Mouse (Mus musculus) naive thymus-derived CD4-positive, alpha-beta T cell, adult 2 months (primary cell): ENCODE measurements around the gene Npw.

Experiments used
- DNase-seq: peaks from one replicate; pipeline ENCODE4 v3.0.0-alpha.2; 2011; ENCODE audit warnings: low read depth

Gene Npw

DNA sequence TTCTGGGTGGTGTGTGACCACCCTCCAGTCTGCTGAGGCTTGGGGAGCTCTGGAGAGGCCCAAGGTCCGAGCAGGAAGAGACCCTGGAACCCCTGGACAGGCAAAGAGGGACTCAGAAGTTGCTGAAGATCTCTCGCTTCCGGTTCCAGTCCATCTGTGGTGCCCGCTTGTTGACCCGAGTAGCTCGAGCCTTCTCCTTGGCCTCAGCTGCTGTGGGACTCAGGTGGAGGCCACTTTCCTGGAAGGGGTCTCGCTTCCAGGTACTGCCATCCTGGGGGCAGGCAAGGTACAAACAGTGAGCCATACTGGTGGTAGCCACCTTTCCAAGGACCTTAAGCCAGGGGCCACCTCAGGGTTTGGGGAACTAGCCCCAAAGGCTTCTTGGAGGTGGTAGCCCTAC is 18.1 kb downstream of the Npw start:
- DNase-seq = no peak

GRCm38 (mm10) chr17:24639571-24639988 is 18.7 kb downstream of the Npw start:
- no peak for DNase-seq

DNA sequence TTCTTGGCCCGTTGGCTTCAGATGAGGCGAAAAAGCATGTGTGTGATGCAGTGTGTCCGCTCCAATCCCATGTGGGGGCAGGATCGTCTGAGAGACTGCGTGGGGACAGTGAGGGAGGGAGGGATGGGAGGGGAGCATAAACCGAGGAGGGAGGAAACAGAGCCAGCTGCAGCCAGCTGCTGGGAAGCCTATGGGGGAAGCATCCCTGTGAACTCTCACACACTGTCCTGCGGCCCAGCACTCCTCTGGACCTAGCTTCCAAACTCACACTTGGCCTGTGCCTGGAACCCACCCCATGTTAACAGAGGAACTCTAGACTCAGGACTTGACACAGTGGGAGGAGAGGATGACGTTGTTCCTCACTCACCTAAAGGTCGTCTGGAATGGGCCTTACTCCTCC is 19.4 kb downstream of the Npw start:
- no peak for DNase-seq

- DNase-seq = no peak
Observed at GRCm38 (mm10) chr17:24638214-24638613, 20.0 kb downstream of the Npw start.

DNA sequence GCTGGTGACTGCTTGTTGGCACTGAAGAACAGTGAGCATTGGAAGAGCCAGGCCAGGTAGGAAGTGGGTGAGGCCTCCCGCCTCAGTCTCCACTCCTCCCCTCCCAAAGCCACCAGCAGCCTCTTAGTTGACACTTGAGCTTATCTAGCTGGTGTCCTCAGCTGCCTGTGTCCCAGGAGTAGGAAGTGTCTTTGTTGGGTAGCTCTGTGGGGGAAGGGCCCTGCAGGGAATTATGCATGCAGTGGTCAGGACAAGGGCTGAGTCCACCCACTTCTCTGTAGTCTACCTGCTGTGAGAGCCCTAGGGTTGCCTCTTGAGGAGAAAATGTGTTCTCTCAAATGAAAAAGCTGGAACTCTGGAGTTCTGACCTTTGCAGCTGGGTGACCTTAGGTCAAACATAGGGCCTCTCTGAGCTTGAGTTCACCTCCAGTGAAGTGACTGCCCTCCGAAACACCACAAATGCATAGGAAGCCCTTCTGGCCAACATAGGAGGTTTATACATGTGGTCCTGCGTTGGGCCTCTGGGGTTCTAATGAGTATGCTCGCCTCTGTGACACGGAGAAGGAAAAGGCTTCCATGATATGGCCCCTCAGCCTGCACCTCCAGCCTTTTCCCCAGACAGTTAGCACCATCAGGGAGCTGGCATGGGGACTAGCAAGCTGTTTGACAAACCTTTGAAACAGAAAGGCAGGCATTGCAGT is 21.3 kb downstream of the Npw start:
- no peak for DNase-seq

- no peak for DNase-seq
Observed at GRCm38 (mm10) chr17:24635694-24636093, 22.6 kb downstream of the Npw start.

DNA sequence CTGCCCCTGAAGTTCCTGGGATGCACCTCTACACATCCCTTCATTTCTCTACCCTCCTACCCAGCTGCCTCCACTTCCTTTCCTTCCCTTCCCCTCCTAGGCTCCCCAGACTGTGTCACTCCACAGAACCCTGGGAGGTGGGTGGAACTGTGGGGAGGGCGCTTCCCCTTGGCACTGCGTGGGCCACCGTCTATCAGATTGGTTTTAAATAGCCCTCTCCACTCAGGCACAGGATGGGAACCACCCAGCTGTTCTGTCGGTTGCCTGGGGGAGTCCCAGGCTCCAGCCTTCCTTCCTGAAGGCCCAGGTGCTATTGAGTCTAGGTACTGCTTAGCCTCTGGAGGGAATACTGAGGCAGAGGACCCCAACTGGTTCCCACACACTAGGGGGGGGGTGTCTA is 23.2 kb downstream of the Npw start:
- DNase-seq = no peak

DNA sequence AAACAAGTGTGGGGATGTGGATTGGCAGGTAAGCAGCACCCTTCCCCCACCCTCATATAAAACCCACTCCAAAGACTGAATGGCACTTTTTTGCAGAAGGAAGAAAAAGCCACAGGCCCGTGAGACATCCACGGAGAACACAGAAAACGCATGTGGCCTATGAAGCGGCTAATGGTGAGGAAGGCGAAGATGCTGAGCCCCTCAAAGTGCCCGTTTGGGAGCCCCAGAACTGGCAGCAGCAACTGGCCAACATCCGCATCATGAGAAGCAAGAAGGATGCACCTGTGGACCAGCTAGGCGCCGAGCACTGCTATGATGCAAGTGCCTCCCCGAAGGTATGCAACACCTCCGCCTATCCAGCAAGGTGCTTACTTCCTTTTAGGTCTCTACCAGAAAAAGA is 24.4 kb downstream of the Npw start:
- DNase-seq = no peak

DNA sequence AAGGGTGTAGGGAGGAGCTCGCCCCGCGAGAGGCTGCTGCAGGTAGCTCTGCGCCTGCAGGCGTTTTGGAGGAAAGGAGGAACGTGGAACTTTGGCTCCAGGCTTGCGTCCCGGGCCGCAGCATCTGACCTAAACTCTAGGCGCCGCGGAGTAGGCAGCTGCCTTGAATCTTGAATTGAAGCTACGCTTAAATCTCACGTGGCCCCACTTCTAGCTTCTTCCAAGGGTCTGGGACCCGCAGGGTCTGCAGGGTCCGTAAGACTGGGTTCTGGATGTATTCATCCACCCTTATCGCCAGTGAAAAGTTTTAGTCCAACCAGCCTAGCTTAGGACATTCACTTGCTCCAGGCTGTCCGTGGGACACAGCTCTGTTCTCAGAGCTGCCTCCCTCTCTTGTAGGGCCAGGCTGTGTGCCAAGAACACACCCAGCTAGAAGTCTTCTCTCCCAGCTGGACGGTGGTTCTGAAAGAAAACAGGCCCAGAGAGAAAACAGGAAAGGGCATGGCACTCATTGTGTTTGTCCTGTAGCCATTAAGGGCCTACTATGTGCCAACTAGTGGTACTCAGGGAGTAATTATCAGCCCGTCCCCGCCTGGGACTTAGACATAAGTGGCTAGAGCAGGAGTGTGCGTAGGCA is 25.3 kb downstream of the Npw start:
- no peak for DNase-seq

- peak; percentile 82 for DNase-seq
Observed at GRCm38 (mm10) chr17:24632167-24632812, 26.0 kb downstream of the Npw start, which contains the start of the genes Tsc2 and Nthl1. Gene Tsc2 (minus strand): TSS chr17:24632630. Gene Nthl1 (plus strand): TSS chr17:24632680.

- no peak for DNase-seq
Observed at GRCm38 (mm10) chr17:24630072-24630471, 28.2 kb downstream of the Npw start.

DNA sequence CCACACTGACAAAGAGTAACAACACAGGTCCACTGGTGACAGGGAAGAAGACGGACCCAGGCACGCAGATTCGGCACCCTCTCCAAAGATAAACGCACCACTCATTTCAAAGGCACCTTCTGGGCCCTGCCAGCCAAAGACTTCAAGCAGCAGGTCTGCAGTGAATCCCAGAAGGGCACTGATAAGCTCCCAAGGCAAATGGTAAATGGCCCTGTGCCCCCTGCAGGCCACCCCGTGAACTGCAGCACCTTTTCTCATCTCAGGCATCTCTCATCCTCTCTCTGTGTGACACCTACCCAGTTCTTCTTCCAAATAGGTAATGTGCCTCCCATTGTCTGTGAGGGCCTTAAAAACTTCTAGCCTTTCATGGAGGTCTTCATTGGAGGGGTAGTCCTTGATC is 29.6 kb downstream of the Npw start:
- peak; percentile 83 for DNase-seq

GRCm38 (mm10) chr17:24625472-24625871 is 32.8 kb downstream of the Npw start:
- no peak for DNase-seq

- DNase-seq = no peak
Observed at GRCm38 (mm10) chr17:24617561-24618194, 40.6 kb downstream of the Npw start.

DNA sequence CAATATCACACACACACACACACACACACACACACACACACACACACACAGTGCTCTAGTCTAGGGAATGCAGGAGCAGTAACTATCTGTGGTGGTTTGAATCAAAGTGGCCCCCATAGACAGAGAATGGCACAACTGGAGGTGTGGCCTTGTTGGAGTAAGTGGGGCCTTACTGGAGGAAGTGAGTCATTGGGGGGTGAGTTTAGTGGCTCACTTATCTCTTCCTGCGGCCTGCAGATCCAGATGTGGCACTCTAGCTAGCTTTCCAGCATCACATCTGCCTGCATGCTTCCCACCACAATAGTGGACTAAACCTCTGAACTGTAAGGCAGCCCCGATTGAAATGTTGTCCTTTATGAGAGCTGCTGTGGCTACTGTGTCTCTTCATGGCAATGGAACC is 47.5 kb downstream of the Npw start:
- no peak for DNase-seq

- no peak for DNase-seq
Observed at GRCm38 (mm10) chr17:24608874-24609273, 49.4 kb downstream of the Npw start.

- no peak for DNase-seq
Observed at GRCm38 (mm10) chr17:24608370-24608769, 49.9 kb downstream of the Npw start.
